In genomic region chr6:99954832-99955830, GRCm38 (mm10) we compare ENCODE assay signal across 11 mouse cellular contexts.
DNase-seq lines count a peak whose midpoint lies in the region; ATAC-seq lines count a peak whose summit lies in the region.
"Had no signal": no experiment of that assay in that cellular context is flagged by ENCODE, and none has a peak within 500 bp of the region (broad histone marks: within the 10 kb centered on the region; RNA-seq: fewer than 3 reads in every experiment).

No protein-coding gene starts in this region.

- ATAC-seq in heart, embryonic 14.5 days (ENCODE audit: insufficient number of reproducible peaks, insufficient read depth, low FRiP score, low read depth), result peak; percentile 73
- peak; percentile 24; the same call in 1 of the 2 replicates for ATAC-seq in forebrain, embryonic 11.5 days (replicated peaks; ENCODE audit: low FRiP score)
- peak; percentile 73 for ATAC-seq in kidney, embryonic 14.5 days (ENCODE audit: low FRiP score, low TSS enrichment)
- peak; percentile 77 for ATAC-seq in midbrain, embryonic 16.5 days

- H3K4me3 ChIP-seq in heart, embryonic 14.5 days (ENCODE audit: control insufficient read depth in 1 of 2, insufficient read depth in 1 of 2, low read depth in 1 of 2, low read length in 2 of 2), result no peak overlapping the region
- no peak overlapping the region for H3K4me3 ChIP-seq in forebrain, embryonic 11.5 days (ENCODE audit: low read depth, low read length)
- no peak overlapping the region for H3K4me3 ChIP-seq in kidney, embryonic 14.5 days (ENCODE audit: low read length)
- H3K4me3 ChIP-seq in midbrain, embryonic 16.5 days (ENCODE audit: low read depth, low read length), result no peak overlapping the region
- H3K4me3 ChIP-seq: erythroblast, embryonic 14.5 days; megakaryocyte, embryonic 14.5 days had no signal

- DNase-seq in heart, postnatal 10 days, result no peak
- DNase-seq in forebrain, embryonic 11.5 days (ENCODE audit: low spot score), result no peak
- DNase-seq in layer of hippocampus, adult 18-20 months (ENCODE audit: low spot score in 2 of 2), result no peak
- DNase-seq in layer of hippocampus, adult 9-10 months (ENCODE audit: low spot score), result no peak
- no peak for DNase-seq in gastrocnemius, adult 18-20 months (ENCODE audit: low spot score)

- WGBS in heart, embryonic 14.5 days, result 67% methylated on average over 22 of the region's 22 CpGs
- 71% methylated on average over 22 of the region's 22 CpGs for WGBS in forebrain, embryonic 11.5 days
- WGBS in kidney, embryonic 14.5 days, result 66% methylated on average over 22 of the region's 22 CpGs
- WGBS in midbrain, embryonic 16.5 days, result 58% methylated on average over 22 of the region's 22 CpGs

- 0 out of 2 replicates have a peak, but pooled peaks cover 2% of the 10 kb centered on the region for H3K9me3 ChIP-seq in heart, embryonic 14.5 days (ENCODE audit: control insufficient read depth, low read length)
- no peaks in the 10 kb centered on the region for H3K9me3 ChIP-seq in forebrain, embryonic 11.5 days (ENCODE audit: control insufficient read depth, low read length)
- no peaks in the 10 kb centered on the region for H3K9me3 ChIP-seq in kidney, embryonic 14.5 days (ENCODE audit: control insufficient read depth, low read length)
- H3K9me3 ChIP-seq in midbrain, embryonic 16.5 days (replicated peaks; ENCODE audit: control insufficient read depth, low read length, poor library complexity, severe bottlenecking), result no peaks in the 10 kb centered on the region

- intact Hi-C loops in heart, postnatal 10 days (cut with DNase I), result no loop called here

- H3K9ac ChIP-seq in heart, embryonic 14.5 days (ENCODE audit: low read length), result no peak overlapping the region
- H3K9ac ChIP-seq in forebrain, embryonic 11.5 days (ENCODE audit: low read length), result no peak overlapping the region
- H3K9ac ChIP-seq in kidney, embryonic 14.5 days (ENCODE audit: low read depth, low read length), result no peak overlapping the region
- H3K9ac ChIP-seq in midbrain, embryonic 16.5 days (ENCODE audit: low read depth, low read length), result no peak overlapping the region

- H3K27ac ChIP-seq in heart, embryonic 14.5 days (replicated peaks in 1 of 2; ENCODE audit: control insufficient read depth in 1 of 2, insufficient read depth in 1 of 2, low read depth in 2 of 2, low read length in 2 of 2), result peak overlapping the region in 1 of 2 experiments; percentile 31; a peak in 1 of 4 replicates
- H3K27ac ChIP-seq in forebrain, embryonic 11.5 days (ENCODE audit: low read depth, low read length), result no peak overlapping the region
- no peak overlapping the region for H3K27ac ChIP-seq in kidney, embryonic 14.5 days (ENCODE audit: low read depth, low read length)
- H3K27ac ChIP-seq in midbrain, embryonic 16.5 days (ENCODE audit: low read length), result peak overlapping the region; percentile 67

- H3K27me3 ChIP-seq in heart, embryonic 14.5 days (ENCODE audit: control insufficient read depth, insufficient read depth, low read length), result peaks cover 15% of the 10 kb centered on the region
- H3K27me3 ChIP-seq in forebrain, embryonic 11.5 days (ENCODE audit: control insufficient read depth, insufficient read depth, low read length), result no peaks in the 10 kb centered on the region
- H3K27me3 ChIP-seq in kidney, embryonic 14.5 days (ENCODE audit: control insufficient read depth, insufficient read depth, low read length), result 0 out of 2 replicates have a peak, but pooled peaks cover 5% of the 10 kb centered on the region
- H3K27me3 ChIP-seq in midbrain, embryonic 16.5 days (ENCODE audit: control insufficient read depth, insufficient read depth, low read depth, low read length), result no peaks in the 10 kb centered on the region

- H3K4me2 ChIP-seq in heart, embryonic 14.5 days (ENCODE audit: low read length), result no peak overlapping the region
- H3K4me2 ChIP-seq in forebrain, embryonic 11.5 days (ENCODE audit: low read depth, low read length, severe bottlenecking), result no peak overlapping the region
- no peak overlapping the region for H3K4me2 ChIP-seq in kidney, embryonic 14.5 days (replicated peaks; ENCODE audit: low read depth, low read length)
- no peak overlapping the region for H3K4me2 ChIP-seq in midbrain, embryonic 16.5 days (ENCODE audit: low read length)

- no peaks in the 10 kb centered on the region for H3K36me3 ChIP-seq in heart, embryonic 14.5 days (ENCODE audit: control insufficient read depth, insufficient read depth, low read length)
- H3K36me3 ChIP-seq in forebrain, embryonic 11.5 days (ENCODE audit: control insufficient read depth, insufficient read depth, low read length), result no peaks in the 10 kb centered on the region
- no peaks in the 10 kb centered on the region for H3K36me3 ChIP-seq in kidney, embryonic 14.5 days (ENCODE audit: control insufficient read depth, insufficient read depth, low read length)
- H3K36me3 ChIP-seq in midbrain, embryonic 16.5 days (ENCODE audit: control insufficient read depth, insufficient read depth, low read length), result no peaks in the 10 kb centered on the region
- H3K36me3 ChIP-seq: G1E had no signal

- H3K4me1 ChIP-seq in heart, embryonic 14.5 days (ENCODE audit: control insufficient read depth in 2 of 2, insufficient read depth in 2 of 2, low read length in 2 of 2), result peaks cover 30 to 36% of the 10 kb centered on the region in 2 experiments
- H3K4me1 ChIP-seq in forebrain, embryonic 11.5 days (replicated peaks; ENCODE audit: control insufficient read depth, insufficient read depth, low read length), result no peaks in the 10 kb centered on the region
- no peaks in the 10 kb centered on the region for H3K4me1 ChIP-seq in kidney, embryonic 14.5 days (ENCODE audit: control insufficient read depth, insufficient read depth, low read length)
- peaks cover 11% of the 10 kb centered on the region for H3K4me1 ChIP-seq in midbrain, embryonic 16.5 days (ENCODE audit: control insufficient read depth, insufficient read depth, low read length)
- H3K4me1 ChIP-seq: megakaryocyte, embryonic 14.5 days had no signal

Comparison
In these comparisons a context has a peak if more than half of its experiments do, and no peak if none do; other contexts are left out.
1. ATAC-seq: peak in every context shown above with its lines; median percentile 77 in midbrain, embryonic 16.5 days; 73 in heart, embryonic 14.5 days; 73 in kidney, embryonic 14.5 days; 24 in forebrain, embryonic 11.5 days.